Mouse (Mus musculus) cerebellum, adult 9-10 months (tissue): ENCODE data around the gene Kctd19.

Experiments used
- DNase-seq: peaks from one replicate; pipeline ENCODE4 v3.0.0; 2022

Kctd19 gene

DNA sequence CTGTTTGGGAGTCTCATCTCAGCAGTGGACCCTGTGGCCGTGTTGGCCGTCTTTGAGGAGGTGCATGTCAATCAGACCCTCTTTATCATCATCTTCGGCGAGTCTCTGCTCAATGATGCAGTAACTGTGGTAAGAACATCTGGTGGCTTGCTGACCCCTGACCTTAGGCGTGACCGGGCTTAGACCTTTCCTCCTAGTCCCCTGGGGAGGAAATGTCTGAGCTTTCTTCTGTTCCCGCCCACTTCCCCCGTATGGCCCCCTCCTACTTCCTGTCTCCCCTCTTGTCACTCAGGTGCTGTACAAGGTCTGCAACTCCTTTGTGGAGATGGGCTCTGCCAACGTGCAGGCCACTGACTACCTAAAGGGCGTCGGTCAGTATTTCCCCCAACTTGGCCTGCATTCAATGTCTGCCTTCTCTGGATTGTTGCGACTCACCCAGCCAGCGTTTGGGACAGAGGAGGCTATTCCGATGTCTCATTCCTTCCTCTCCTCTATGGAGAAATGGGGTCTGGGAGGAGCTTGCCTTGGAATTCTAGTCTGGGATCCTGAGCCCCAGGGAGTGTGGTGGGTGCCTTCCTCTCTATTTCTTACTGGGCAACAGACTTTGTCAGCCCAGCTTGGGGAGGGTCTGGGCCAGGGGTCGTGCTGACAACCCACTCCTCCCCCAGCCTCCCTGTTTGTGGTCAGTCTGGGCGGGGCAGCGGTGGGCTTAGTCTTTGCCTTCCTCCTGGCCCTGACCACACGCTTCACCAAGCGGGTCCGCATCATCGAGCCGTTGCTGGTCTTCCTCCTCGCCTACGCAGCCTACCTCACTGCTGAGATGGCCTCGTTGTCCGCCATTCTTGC is 57.9 kb downstream of the Kctd19 start:
- DNase-seq = no peak

DNA sequence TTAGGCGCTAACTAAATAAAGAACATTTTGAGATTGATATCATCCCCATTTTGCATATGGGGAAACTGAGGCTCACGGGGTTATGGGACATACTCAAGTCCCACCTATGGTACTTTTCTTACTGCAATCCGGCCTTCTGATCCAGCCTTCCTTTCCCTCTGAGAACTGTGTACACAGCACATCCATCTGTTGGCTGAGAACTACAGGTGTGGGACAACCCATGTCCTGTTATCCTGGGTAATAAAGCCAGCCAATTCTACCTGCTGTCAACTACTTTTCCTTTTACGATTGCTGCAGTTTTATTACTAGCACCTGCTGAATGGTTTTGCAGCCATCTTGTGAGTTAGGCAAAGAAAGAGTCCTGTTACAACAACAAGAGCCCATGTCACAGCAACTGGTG is 58.8 kb downstream of the Kctd19 start:
- DNase-seq = no peak

DNA sequence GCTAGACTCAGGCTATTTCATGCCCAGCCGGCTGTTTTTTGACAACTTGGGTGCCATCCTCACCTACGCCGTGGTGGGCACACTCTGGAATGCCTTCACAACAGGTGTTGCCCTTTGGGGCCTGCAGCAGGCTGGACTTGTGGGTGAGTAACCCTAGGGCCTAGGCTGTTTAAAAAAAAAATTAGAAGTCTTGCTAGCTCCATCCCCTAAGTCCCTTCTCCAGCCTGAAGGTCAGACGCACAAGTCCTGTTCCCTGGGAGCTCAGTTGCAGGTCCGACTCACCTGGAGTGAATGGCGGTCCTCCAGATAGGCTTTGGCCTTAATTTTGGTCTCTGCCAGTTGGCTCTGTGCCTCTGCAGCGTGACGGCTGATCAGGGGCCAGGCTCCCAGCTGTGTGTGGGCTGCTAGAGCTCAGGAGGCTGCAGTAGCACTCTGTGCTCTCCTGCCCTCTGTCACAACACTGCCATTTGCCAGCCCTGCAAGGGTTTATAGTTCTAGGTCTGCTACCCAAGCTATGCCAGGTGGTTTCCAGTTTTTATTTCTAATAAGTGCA is 59.6 kb downstream of the Kctd19 start:
- peak; percentile 78 for DNase-seq

DNA sequence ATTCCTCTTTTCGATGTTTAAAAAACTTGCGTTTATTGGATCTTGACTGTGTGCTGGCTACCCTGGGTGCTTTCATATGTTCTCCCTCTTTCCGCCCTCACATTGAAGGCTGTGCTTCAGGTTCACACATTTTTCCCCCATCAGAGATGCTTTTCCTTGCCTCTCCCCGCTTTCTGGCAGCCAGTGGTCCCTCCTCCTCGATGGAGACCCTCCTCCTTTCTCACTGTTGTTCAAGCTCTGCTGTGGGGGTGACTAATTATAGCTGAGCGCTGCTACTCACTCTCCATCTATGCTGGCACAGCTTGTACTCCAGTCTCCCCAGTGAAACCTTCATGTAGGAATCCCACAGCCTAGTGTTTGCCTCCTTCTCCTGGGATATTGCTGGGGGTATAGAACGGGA is 63.1 kb downstream of the Kctd19 start:
- no peak for DNase-seq

DNA sequence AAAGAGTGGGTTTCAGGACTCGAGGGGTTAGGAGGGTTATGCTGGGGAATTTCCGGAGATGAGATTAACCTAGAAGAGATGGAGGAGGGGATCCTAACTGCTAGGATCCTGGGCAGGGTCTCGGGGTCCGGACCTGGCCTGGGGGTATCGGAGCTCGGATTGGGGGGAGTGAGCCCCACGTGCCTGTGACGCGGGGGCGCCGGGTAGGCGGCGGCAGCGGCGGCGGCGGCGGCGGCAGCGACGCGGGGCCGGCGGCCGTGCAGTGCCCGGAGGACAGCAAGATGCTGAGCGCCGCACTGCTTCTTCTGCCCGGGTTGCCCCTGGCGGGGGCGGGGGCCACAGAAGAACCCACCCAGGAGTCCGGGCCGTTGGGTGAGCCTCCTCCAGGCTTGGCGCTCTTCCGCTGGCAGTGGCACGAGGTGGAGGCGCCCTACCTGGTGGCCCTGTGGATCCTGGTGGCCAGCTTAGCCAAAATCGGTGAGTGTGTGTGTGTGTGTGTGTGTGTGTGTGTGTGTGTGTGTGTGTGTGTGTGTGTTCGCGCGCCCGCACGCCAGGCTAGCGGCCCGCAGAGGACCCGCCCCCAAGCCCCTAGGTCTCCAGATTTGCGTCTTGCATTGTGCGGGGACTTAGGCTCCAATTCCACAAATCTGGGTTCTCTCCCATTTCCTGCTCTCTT is 64.1 kb downstream of the Kctd19 start:
- peak; percentile 78 for DNase-seq

DNA sequence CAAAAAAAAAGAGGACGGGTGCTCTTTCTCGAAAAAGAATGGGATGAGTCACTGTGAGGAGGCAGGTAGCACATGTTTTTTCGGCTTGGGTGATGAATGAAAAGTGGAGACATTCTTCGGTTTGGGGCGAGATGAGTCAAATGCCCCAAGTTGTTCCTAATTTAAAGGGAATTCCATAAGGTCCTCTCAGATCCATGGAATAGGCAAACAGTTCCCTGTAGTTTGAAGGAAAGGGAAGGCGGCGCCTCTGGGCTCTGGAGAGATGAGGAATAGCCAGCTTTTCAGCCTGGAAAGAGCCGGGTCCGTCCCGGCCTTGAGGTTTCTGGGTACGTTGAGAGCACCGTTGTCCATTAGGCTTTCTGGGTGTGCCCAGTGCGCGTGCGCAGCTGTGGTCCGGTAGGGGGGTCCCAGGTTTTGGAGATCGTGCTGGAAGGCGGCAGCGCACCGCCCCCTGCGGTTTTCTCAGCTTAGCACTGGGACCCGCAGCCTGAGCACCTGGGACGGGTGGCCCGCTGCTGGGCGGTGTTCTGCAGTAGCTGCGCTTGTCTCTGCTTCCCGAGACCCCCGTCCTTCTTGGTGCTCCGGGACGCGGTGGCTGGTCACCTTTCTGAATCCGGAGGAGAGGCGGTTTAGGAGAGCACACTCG is 64.7 kb downstream of the Kctd19 start, which contains the start of gene Slc9a5:
TSS of gene Slc9a5 (plus strand) at position 394 of the 646 bp plus-strand sequence.
- peak; percentile 57 for DNase-seq

DNA sequence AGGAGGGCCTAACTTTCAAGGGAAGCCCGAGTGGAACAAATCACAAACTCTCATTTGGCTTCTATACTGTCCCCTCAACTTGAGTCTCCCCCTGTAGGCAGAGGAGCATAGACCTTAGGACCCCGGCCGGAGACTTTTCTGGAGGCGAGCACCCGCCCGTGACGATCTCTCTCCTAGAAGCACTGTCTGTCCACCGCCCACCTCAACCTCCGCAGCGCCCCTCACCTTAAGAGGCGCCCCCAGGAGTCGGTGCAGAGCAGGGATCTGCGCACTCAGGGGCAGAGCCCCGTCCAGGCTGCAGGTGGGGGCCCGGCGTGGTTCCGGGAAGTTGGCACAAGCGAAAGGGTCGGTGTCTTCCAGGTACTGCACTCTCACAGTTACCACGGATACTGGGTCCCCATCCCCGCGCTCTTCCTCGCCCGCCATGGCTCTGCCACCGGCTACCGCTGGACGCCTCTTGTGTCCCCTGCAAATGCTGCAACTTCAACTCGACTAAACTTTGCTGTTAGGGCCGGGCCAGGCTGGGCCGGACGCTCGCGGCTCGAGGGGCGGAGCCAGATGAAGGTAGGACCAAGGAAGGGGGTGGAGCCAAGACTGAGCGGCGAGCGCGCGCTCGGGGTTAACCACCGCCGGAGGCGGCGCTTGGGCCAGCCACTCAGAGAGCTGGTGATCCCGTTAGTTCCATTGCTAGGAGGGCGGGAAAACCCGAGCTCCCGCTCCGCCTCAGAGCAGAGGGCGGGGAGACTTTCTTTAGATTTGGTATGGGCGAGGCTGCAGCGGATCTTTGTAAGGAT is 65.7 kb downstream of the Kctd19 start, which contains the start of gene Fhod1:
TSS of gene Fhod1 (minus strand) at position 526 of the 794 bp plus-strand sequence.
- DNase-seq = peak; percentile 94

DNA sequence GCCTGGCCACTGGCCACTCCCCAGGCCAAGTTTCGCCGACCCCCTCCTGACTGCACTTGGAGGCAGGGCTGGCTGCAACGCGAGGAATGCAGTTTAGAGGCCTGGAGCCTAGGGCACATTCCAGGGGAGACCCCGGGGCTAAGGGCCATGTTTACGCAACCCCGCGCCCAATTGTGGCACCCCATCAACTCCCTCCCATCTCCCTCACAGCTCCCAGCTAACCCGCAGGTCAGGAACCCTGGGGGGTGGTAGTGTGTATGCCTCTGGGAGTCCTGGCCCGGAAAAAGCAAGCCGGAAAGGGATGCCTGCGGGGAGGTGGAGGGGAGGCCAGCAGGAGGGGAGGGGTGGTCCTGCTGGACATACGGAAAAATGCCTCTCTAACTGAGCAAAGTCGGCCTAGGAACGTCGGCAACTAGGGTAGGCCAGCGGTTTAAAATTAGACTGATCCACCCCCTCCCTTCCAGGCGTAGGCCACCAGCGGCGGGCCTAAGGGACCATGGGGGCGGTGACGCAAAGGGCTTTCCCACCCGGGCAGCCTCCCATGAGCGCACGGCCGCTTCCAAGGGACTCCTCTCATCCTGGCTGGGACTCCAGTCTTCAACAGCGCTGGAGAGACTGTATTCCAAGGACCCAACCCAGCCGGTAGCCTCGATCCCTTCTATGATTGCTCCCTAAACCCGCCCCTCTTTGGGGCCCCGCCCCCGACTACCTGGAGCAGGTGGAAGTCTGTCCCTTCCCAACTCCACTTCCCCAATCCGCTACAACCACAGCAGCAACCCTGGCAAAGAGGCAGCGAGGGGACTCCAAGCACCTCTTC is 66.5 kb downstream of the Kctd19 start:
- DNase-seq = peak; percentile 71

DNA sequence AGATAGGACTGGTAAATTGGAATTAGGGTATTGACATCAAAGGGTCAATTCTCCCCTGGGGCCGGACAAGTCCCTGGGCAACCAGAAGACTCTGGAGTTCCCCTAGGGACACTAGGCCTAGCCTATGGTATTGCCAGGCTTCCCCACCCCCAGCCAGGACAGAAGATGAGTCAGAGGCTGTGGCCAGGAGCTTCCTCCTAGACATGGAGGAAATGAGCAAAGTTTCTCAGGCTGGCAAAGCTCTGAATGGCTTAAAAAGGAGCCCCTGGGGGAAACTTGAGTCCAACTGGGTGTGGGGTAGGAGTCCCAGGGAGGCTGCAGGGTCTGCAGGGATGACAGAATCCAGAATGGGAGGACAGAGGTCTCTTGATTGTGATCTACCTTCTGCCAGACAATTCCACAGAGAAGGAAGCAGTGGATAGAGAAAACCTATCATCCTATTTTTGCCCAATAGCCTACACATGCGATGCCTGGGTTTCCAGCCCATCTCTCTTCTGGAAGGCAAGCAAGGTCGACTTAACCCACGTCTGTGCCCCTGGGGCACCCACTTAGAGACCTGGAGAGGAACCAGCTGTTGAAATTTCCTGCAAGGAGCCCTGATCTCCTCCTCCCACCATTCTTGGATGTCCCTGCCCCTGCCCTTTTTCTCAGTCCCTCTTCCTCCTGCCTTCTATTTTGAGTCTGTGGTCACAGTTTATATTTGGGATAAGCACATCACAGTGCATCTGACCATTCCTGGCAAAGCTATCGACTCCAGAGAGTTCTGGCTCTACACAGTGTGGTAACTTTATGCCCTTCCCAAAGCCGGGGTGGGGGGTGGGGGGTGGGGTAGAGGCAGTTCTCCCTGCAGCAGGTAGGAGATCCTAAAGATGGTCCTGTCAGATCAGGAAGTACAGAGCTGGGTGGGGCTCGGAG is 68.0 kb downstream of the Kctd19 start:
- DNase-seq = no peak

DNA sequence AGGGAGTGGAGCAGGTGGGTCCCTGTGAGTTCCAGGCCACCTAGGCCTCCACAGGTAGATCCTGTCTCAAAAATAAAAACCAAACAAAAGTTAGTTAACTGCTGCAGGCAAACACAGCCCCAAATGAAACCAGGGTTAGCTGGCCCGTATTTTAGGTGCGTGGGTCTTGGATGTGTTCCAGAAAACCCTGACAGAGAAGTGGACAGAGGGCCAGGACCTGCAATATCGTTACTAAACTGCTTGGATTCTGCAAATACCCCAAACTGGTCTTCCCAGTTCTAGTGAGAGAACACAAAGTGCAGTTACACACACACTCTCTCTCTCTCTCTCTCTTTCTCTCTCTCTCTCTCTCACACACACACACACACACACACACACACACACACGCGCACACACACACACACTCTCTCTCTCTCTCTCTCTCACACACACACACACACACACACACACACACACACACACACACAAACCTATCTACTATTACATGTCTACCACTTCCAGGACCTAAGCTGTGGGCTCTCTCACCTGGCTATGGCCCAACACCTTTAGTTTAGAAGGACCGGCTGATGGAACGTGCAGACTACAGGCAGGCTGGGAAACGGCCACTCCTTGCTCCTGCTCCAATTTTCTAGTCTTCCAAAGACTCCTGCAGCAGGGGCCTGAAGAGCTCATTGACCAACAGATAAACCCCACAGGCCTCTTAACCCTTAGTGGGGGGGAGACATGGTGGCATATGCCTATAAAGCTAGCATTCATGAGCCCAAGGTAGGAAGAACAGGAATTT is 69.3 kb downstream of the Kctd19 start:
- no peak for DNase-seq

DNA sequence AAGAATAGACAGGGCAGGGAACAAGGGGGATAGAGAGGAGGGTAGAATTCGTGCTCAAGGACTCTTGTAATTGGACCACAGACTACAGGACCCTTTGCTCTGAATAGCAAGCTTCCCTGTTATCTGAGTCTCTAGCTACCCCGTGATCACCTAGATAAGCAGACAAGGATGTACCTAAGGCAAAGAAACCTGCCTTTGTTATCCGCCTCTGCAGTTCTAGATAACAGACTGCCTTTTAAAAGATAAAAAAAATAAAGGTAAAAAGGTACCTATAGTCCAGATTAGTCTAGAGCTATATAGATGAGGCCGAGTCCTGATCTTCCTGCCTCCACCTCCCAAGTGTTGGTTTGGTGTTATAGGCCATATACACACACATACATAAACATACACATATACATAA is 70.5 kb downstream of the Kctd19 start:
- no peak for DNase-seq

DNA sequence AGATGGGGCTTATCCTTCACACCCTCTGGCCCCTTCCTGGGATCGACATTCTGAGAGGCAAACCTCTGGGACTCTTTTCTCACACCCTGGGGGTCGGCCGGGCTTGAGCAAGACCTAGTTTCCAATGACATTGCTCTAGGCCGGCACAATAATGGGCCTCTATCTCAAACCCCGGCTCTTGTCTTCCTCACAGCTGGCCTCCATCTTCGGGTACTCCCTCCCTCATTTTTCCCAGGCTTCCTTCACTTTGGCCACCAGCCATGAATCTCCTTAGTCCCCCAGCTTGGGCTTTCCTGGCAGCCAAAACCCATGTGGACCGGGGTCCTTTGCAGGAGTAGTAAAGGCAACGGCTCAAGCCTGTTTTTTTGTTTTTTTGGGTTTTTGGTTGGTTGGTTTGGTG is 71.9 kb downstream of the Kctd19 start:
- DNase-seq = no peak

DNA sequence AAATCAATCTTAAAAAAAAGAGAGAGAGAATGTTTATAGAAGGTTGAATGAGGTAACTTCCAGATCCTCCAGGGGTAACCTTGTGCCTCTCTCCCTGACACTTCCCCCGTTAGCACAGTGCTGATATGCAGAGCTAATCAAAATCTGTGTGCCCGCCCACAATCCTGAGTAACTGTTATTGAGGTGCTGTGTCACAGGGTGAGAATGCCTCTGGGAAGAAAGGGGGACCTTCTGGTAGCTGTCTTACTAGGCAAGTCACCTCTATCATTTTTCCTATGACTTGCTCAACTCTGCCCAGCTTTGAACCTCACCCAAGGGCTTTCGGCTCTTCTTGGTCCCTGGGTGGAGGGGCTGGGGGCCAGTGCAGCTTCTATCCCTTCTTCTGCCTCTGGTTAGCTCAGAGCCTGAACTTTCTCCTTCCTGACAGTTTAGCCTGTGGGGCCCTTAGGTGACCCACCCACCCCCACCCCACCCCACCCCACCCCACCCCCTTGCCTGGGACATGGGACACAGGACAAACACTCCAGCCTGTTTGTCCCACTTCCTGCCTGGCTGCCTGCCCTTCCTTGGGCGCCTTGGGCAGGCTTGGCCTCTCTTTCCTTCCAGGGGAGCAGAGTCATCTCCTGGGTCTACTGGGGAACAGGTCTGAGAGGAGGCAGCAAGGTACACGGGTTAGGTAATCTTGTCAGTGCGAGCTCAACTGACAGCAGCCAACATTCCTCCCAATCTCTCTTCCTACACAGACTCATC is 73.2 kb downstream of the Kctd19 start:
- DNase-seq = no peak

DNA sequence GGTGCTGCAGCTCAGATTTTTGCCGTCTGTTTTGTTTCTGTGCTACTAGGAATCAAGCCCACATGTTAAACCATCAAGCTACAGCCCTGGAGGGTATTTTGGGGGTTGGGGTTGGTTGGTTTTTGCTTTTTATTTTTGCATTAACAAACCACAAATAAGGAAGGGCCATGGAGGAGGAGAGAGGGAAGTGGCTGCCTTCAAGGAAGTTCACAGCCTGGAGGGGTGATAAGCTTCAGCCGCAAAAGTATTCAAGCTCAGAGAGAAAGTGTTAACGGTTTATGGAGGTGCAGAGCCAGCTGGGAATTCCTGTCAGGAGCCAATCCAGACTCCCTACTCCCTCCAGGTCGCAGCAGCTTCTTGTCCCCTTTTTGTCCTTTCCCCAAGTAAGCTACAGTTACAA is 74.3 kb downstream of the Kctd19 start:
- DNase-seq = no peak

DNA sequence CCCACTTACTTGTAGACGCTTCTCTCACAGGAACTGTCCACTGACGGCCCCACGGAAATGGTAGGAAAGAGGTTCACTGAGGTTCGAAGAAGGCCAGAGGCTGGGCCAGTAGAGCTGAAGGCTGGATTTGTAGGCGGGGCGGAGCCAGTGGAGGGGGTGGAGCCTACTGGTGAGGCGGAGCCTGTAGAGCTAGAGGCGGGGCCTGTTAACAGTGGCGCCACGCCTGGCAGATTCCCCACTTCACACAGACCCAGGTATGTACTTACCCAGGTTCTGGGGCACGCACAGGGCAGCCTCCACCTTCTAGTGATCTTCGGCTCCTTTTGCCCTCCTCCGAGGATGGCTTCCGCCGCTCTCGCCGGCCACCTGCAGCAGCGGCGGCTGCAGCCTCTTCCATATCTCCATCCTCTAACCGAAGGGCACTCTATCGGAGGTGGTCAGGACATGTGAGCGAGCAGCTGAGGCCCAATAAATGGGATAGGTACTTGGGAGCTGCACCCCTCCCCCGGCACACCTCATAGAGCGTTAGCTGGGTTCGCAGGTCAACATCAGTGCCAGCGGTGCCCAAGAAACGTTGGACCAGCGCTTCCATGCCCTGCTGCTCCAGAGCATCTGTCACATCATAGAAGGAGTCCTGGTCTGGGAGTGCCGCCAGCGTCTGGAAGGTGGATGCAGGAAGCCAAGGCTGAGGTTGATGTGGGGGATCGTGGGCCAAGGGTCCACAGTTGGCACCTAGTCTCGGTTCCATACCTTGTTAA is 76.8 kb downstream of the Kctd19 start:
- DNase-seq = no peak
